Mouse (Mus musculus): Measurements from ENCODE around the gene Acta1.

Gene Acta1

DNA sequence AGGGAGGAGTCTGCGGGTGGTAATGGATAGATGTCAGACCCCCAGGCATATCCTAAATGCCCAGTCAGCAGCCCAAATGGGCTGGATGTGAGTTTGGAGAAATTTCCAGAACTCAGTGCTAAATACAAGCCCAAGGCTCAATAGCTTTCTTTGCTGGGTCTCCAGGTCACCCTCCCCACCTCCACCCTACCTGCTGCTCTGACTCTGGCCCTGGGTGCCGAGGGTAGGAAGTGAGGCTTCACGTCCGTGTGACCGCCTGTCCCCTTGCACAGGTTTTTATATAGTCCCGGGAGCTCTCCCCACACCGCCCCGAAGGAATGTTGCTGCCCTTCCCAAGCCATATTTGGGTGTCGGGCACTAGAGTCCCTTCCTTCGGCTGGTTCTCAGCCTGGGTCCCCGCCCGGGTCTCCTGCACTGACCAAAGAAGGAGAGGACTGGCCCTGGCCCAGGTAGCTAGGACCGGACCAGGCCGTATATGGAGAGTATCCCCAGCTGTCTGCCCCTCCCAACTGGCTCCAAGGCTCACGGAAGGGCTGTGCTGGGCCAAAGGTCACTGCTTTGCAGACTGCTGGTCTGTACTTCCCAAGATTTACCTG, at the start of gene Acta1:
Gene Acta1 (minus strand): TSS at position 250 of the 596 bp plus-strand sequence.
- CTCF ChIA-PET, result interaction anchor here in 3 of 4 experiments (0.6 to 2.0 kb wide), 6 partner anchors 22 to 455 kb away, joined by 3 to 8 read pairs (median 4); no protein-coding TSS in a partner anchor
- POLR2A ChIA-PET, result interaction anchor here in 3 of 4 experiments (0.6 to 1.5 kb wide), 5 partner anchors 12 to 662 kb away, joined by 3 read pairs; no protein-coding TSS in a partner anchor

DNA sequence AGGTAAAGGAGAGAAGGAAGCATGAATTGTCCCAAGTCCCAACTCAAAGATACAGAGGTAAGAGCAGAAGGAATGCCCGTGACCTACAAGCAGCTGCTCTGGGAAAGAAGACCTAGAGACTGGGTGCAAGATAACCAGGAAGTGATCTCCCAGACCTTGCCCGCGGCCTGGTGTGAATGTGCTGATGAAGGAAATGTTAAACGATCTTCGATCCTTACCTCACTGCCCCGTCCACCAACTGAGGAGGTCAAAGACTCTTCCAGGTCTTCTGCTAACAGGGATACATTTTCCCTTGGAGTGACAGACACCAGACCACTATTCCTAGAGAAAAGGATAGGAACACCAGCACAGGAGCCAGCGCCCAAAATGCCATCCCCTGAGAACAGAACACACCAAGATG, 34.5 kb upstream of the Acta1 start:
- ChIA-PET CTCF (no interaction called here), POLR2A (no interaction called here)

DNA sequence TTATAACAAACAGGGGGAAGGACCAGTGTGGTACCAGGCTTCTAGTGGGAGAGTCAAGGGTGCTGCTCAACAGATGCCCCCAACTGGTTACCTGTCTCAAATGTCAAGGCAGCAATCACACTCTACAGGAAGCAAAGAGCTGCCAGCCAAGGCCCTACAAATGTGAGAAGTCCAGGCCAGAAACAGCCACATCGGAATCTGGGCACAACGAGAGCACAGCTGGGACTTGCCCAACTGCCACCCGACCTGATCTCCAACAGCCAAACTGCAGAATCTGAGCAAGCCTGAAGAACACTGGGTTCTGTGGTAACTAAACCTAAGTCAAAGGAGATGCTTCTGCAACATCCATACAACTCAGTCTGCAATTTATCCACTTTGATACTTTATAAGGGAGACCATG, 31.1 kb upstream of the Acta1 start:
- POLR2A ChIA-PET, result interaction anchor here in 3 of 4 experiments (0.5 to 6.7 kb wide), 9 partner anchors 11 to 741 kb away, joined by 3 to 31 read pairs (median 4); partner anchors contain the start of gene Nup133 (in 2 of the 3)
- CTCF ChIA-PET, result interaction anchor here in 3 of 4 experiments (0.7 to 3.0 kb wide), 30 partner anchors 10 to 648 kb away, joined by 3 to 17 read pairs (median 6); partner anchors contain the start of gene Acta1 (in 1 of the 3)

DNA sequence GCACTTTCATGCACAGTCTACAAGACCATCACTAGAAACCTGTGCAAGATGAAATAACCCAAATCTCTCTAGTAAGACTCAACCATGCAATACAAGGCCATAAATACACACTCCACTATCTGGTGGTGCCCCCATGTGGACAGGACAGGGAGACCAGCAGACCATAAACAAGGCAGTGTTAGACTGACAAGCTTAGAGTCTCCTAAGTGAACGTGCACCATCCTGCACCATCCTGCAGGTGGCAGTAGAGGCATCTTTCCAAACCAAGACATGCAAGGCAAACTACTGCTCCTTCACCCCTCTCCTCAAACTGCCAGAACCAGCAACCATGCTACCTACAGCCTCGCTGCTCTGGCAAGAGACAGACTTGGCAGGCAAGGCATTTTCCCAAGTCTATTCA, 30.2 kb upstream of the Acta1 start:
- ChIA-PET POLR2A (interaction anchor here in 2 of 4 experiments (0.6 to 6.7 kb wide), 13 partner anchors 8 to 107 kb away, joined by 3 to 31 read pairs (median 3); partner anchors contain the start of gene Nup133 (in 1 of the 2)), CTCF (interaction anchor here (0.5 to 3.0 kb wide), 82 partner anchors 8 to 739 kb away, joined by 3 to 17 read pairs (median 4); partner anchors contain the start of genes Acta1 (in 2 of the 4), Nup133 (in 2 of the 4), 2310022B05Rik (in 1 of the 4) and Abcb10 (in 1 of the 4))

DNA sequence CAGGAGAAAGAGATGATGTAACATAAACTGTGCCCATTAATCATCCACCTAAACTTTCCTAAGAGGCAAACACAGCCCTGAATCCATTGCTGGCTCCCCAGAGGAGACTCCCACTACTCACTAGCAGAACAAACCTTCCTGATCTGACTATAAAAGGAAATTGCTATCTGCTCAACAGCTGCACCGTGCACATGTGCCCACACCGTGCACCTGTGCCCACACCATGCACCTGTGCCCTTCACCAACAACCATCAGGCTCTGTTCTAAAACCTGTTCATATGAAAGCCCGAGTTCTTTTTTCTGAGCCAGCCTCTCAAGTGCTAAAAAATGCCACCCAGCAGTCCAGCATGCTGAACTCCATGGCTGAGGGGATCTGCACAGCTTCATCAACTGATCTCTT, 20.1 kb upstream of the Acta1 start:
- POLR2A ChIA-PET, result no interaction called here
- CTCF ChIA-PET, result interaction anchor here in 2 of 4 experiments (1.5 to 2.0 kb wide), 1 partner anchor 10 kb away, joined by 6 to 10 read pairs; no protein-coding TSS in a partner anchor

DNA sequence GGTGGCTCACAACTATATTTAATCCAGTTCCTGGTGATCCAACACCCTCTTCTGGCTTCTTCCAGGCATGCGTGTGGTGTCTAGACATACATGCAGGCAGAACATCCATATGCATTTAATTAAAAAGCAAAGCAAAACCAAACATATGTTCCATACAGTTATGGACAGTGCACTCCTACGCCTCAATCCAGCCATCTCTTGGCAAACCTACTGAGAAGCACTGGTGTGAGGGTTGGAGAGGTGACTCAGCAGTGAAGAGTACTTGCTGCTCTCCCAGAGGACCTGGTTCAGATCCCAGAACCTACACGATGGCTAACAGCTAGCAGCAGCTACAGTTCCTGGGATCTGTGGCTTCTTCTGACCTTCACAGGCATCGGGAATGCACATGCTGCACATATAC, 17.7 kb upstream of the Acta1 start:
- CTCF ChIA-PET, result interaction anchor here in 2 of 4 experiments (1.1 to 1.3 kb wide), 2 partner anchors 12 kb away, joined by 3 to 5 read pairs; no protein-coding TSS in a partner anchor
- POLR2A ChIA-PET, result interaction anchor here in 1 of 4 experiments (1.0 kb wide), 1 partner anchor 37 kb away, joined by 4 read pairs; the partner anchor contains the start of gene Nup133

DNA sequence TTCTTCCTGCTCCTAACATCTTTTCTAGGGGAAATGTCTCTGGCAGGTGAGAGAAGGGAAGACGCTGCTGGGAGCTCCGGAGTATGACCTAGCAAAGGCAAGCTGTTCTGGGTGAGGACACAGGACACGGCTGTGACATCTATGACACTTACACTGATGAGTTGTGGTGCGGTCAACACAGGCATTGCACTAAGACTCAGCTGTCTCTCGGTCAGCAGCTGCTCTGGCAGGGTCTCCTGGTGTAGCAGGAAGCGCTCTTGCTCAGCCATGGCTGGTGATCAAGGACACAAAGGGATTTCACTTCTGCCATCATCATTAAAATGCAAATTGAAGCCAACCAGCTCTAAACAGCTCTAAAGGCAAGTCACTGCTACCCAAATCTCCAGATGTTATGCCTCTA, 13.1 kb upstream of the Acta1 start:
- CTCF ChIA-PET, result interaction anchor here in 2 of 4 experiments (0.8 to 2.1 kb wide), 7 partner anchors 17 to 118 kb away, joined by 3 to 11 read pairs (median 6); no protein-coding TSS in a partner anchor
- POLR2A ChIA-PET, result interaction anchor here in 2 of 4 experiments (0.5 to 1.8 kb wide), 8 partner anchors 11 to 121 kb away, joined by 3 to 4 read pairs (median 3); no protein-coding TSS in a partner anchor

DNA sequence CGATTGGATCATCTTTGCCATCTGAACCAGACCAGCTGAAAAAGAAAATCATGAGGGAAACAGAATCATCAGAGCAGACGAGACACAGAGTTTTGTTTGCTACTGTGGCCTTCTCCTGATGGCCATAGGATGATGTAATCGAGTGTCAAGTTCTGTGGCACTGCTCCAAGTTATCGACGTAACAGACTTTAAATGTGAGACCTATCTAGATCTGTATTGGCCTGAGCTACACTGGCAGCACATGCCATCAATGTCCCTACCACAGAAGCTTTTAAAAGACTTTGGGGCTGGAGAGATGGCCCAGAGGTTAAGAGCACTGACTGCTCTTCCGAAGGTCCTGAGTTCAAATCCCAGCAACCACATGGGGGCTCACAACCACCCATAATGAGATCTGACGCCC, 8.1 kb upstream of the Acta1 start:
- POLR2A ChIA-PET, result interaction anchor here in 1 of 4 experiments (1.0 kb wide), 1 partner anchor 53 kb away, joined by 3 read pairs; no protein-coding TSS in a partner anchor

DNA sequence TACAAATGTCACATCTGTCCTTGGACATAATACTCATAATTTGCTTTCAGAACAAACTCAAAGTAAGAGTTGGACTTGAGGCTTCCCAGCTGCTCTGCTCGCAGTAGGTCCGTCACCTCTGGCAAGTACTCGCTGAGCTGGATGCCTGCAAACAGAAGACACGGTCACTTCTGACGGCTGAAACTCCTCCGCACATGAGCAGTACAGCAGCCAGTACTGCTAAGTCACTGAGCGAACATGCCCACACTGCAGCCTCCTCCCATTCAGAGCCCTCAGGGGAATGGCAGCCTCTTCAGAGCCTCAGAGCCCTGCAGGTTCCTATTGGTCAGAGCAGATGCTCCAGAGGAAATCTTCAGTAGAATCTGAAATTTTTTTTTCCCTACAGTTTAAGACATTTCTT, 4.8 kb upstream of the Acta1 start:
- CTCF ChIA-PET, result no interaction called here

More for the DNA sequence above, 8.1 kb upstream of the Acta1 start:
- CTCF ChIA-PET, result interaction anchor here in 3 of 4 experiments (0.6 to 1.1 kb wide), 4 partner anchors 22 to 80 kb away, joined by 3 to 5 read pairs (median 4); no protein-coding TSS in a partner anchor

DNA sequence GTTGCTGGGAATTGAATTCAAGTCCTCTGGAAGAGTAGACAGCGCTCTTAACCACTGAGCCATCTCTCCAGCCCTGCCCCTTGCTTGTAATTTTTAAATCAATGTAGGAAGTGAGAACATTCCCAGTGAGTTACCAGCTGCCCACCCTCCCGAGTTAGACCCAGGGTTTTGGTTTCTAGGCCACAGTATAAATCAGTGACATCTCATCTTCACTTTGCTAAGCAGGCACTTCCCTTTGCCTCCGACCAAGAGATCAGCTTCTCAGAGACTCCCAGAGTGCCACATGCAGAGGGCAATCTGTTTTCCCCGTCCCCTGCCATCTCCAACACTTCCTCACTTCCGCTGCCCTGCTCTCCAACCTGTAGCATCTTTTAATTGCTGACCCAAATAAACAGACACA, 4.0 kb upstream of the Acta1 start:
- ChIA-PET CTCF (interaction anchor here in 1 of 4 experiments (2.3 kb wide), 1 partner anchor 26 kb away, joined by 9 read pairs; no protein-coding TSS in a partner anchor), POLR2A (no interaction called here)

More for the DNA sequence above, 4.8 kb upstream of the Acta1 start:
- POLR2A ChIA-PET, result no interaction called here

DNA sequence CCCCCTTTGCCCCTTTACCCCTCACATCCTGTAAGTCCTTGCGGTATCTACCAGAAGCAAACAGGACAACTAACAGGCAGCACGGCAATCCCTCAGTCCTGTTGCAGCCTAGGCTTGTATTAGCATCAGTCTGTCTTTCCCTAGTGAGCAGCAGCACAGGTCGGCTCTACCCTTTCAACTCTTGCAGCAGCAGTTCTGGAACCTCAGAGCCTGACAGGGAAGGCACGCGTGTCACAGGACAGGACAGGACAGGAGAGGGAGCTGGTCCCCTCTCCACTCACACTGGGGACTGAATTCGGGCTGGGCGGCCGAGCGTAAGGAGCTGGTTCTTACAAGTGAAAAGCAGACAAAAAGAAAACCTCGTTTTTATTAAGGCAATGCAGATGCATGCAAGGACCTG, 2.2 kb upstream of the Acta1 start:
- CTCF ChIA-PET, result interaction anchor here in 3 of 4 experiments (0.6 to 2.3 kb wide), 7 partner anchors 28 to 253 kb away, joined by 3 to 14 read pairs (median 4); no protein-coding TSS in a partner anchor
- POLR2A ChIA-PET, result interaction anchor here in 3 of 4 experiments (0.8 to 1.2 kb wide), 8 partner anchors 8 to 61 kb away, joined by 3 to 4 read pairs (median 3); no protein-coding TSS in a partner anchor

DNA sequence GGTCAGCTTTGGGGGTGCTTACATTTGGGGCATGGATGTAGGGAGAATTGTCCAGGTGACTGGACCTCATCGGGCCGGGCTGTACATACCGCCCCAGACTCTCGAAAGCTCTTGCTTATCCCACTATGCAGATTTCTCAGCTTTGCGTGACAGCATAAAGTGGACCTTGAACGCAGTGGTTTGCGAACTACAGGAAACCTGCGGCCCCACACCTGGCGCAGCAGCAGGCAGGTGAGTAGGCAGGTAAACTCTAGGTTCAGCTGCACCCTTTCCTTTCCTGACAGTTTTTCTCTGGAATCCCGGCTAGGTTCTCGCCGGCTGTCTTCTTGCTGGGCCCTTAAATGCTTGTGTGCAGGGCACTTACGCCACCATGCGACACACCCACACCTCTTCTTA, 1.8 kb upstream of the Acta1 start:
- POLR2A ChIA-PET, result interaction anchor here in 3 of 4 experiments (0.8 to 1.2 kb wide), 9 partner anchors 9 to 115 kb away, joined by 3 to 6 read pairs (median 3); no protein-coding TSS in a partner anchor
- CTCF ChIA-PET, result interaction anchor here in 3 of 4 experiments (0.6 to 2.3 kb wide), 9 partner anchors 29 to 252 kb away, joined by 3 to 14 read pairs (median 4); no protein-coding TSS in a partner anchor

DNA sequence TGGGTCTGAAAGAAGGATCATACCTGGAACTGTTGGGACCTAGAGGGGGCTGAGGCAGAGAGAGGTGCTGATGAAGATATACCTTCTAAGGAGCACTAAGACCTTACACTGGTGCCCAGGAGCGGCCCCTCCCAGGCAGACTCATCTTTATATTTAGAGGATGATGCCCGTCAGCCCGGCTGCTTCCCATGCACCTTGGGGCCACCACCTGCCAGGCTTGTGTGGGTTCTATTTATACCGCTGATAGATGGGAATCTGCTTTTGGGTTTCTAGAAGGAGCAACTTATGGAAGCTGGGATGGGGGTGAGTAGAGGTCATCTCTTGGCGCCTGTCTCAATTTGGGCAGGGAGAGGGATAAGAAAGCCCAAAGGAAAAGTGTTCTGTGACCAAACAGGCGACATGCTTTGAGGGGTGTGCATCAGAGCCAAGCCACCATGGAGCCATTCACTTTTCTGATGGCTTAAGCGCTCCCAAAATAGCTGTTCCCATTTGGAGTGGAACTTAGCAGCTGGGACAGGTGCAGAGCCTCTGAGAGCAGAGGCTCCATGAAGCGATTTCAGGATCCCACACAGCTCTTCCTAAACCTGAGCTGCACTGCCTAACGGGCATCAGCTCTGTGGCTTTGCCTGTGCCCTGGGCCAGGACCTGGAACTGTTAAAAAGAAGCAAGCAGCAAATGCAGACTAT, 1.3 kb upstream of the Acta1 start:
- POLR2A ChIA-PET, result interaction anchor here in 3 of 4 experiments (0.8 to 1.3 kb wide), 8 partner anchors 9 to 115 kb away, joined by 3 to 6 read pairs (median 3); no protein-coding TSS in a partner anchor
- CTCF ChIA-PET, result interaction anchor here in 2 of 4 experiments (0.6 to 2.0 kb wide), 9 partner anchors 29 to 1911 kb away, joined by 3 to 14 read pairs (median 3); no protein-coding TSS in a partner anchor

DNA sequence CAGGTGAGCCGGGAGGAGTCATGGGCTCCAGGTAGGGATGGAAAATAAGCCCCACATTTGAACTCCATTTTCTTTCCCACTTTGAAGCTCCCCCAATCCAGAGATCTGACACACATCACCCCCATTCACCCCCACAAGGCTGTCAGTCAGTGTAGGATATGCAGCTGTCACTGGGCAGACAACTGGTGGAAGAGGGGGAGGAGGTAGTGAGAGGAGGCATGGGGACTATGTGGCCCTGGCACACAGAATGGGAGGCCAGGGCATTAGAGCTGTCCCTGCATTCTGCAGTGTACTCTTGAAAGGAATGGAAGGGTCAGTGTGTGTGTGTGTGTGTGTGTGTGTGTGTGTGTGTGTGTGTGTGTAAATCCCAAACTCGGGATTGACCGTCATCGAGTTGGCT, 679 bp upstream of the Acta1 start:
- CTCF ChIA-PET, result interaction anchor here in 2 of 4 experiments (0.6 to 2.0 kb wide), 6 partner anchors 22 to 1911 kb away, joined by 3 to 8 read pairs (median 4); no protein-coding TSS in a partner anchor
- POLR2A ChIA-PET, result interaction anchor here in 1 of 4 experiments (1.0 to 1.5 kb wide), 5 partner anchors 10 to 114 kb away, joined by 3 to 6 read pairs (median 3); no protein-coding TSS in a partner anchor

DNA sequence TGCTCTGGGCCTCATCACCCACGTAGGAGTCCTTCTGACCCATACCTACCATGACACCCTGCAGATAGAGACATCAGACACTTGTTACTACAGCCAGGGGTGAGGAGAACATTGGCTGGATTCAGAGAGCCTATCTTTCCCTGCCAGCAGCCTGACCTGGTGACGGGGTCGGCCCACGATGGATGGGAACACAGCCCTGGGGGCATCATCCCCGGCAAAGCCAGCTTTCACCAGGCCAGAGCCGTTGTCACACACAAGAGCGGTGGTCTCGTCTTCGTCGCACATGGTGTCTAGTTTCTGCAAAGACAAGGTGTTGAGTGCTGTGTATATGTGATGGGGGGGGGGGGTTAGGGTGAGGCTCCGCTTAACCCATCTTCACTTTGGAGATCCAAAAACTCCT, 1.1 kb downstream of the Acta1 start:
- CTCF ChIA-PET, result interaction anchor here in 2 of 4 experiments (1.1 to 2.0 kb wide), 4 partner anchors 31 to 457 kb away, joined by 3 to 8 read pairs (median 4); no protein-coding TSS in a partner anchor
- POLR2A ChIA-PET, result interaction anchor here in 2 of 4 experiments (0.6 to 1.5 kb wide), 3 partner anchors 9 to 98 kb away, joined by 3 to 7 read pairs (median 3); no protein-coding TSS in a partner anchor

DNA sequence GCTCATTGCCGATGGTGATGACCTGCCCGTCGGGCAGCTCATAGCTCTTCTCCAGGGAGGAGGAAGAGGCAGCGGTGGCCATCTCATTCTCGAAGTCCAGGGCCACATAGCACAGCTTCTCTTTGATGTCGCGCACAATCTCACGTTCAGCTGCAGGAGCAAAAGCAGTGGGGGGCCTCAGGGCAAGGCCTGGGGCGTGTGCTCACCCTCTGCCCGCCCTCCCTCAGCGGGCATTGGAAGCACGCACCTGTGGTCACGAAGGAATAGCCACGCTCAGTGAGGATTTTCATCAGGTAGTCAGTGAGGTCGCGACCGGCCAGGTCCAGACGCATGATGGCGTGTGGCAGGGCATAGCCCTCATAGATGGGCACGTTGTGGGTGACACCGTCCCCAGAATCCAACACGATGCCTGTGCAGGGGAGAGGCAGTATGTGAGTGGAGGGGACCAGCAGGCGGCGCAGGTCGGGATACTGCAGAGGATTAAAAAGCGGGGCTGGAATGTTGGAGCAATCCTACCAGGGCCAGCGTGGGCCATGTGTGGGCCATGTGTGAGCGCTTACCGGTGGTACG, 1.9 kb downstream of the Acta1 start:
- ChIA-PET POLR2A (interaction anchor here in 1 of 4 experiments (1.3 kb wide), 1 partner anchor 8 kb away, joined by 3 read pairs; no protein-coding TSS in a partner anchor), CTCF (interaction anchor here in 1 of 4 experiments (0.6 kb wide), 1 partner anchor 14 kb away, joined by 4 read pairs; no protein-coding TSS in a partner anchor)

DNA sequence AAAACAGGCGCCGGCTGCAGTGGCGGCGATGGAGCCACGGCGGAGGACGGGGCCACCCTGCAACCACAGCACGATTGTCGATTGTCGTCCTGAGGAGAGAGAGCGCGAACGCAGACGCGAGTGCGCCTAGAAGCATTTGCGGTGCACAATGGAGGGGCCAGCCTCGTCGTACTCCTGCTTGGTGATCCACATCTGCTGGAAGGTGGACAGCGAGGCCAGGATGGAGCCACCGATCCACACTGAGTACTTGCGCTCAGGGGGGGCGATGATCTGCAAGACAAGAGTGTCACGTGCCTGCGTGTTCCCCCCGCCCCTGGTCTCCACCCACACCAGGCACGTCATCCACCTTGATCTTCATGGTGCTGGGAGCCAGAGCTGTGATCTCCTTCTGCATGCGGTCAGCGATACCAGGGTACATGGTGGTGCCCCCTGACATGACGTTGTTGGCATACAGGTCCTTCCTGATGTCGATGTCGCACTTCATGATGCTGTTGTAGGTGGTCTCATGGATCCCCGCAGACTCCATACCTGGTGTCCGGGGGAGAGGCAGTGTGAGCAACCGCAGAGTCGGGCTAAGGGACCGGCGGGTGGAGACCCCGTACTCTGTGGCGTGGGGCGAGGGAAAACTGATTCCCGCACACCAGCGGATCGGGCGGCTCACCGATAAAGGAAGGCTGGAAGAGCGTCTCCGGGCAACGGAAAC, 2.5 kb downstream of the Acta1 start:
- ChIA-PET CTCF (interaction anchor here in 1 of 4 experiments (0.6 kb wide), 1 partner anchor 13 kb away, joined by 4 read pairs; no protein-coding TSS in a partner anchor), POLR2A (no interaction called here)
